Mouse (Mus musculus) cerebellum, adult 2 months (tissue): ENCODE measurements at regions not wholly inside any gene's neighbourhood (a gene's known extent, or its start where the extent isn't known, plus 50 kb on each side); places are given as distances from the start of the nearest gene placed in this dataset.

Experiments used
- DNase-seq, 2 experiments: peaks; one replicate each; pipeline ENCODE4 v3.0.0; 2021
- H3K27ac ChIP-seq: fragments of 200-500 bp; 2 replicates; pipeline ENCODE4 v1.5.1; 2012; ENCODE audit warnings: low read length, control low read depth, inconsistent platforms; ENCODE audit not compliant: insufficient read depth
- H3K27me3 ChIP-seq: fragments of 200-500 bp; 2 replicates; pipeline ENCODE4 v1.6.1; 2012; ENCODE audit warnings: inconsistent platforms, mild to moderate bottlenecking, low read length, moderate library complexity; ENCODE audit not compliant: control insufficient read depth, insufficient read depth
- H3K4me1 ChIP-seq: fragments of 200-500 bp; 2 replicates; pipeline ENCODE4 v1.6.1; 2011; ENCODE audit warnings: low read length; ENCODE audit not compliant: control insufficient read depth, insufficient read depth
- H3K4me3 ChIP-seq: fragments of 200-500 bp; replicated peaks from 2 replicates; pipeline ENCODE3; 2011; ENCODE audit warnings: mild to moderate bottlenecking, low read depth, low read length, control low read depth; ENCODE audit not compliant: insufficient read depth
- CTCF ChIP-seq: fragments of 200-500 bp; IDR thresholded peaks from 2 replicates; pipeline ENCODE4 v1.5.1; 2011; ENCODE audit warnings: low read depth, mild to moderate bottlenecking, control low read depth, low read length, moderate library complexity, borderline replicate concordance; ENCODE audit not compliant: insufficient read depth
- POLR2A ChIP-seq: fragments of 200-500 bp; IDR thresholded peaks from 2 replicates; pipeline ENCODE4 v1.6.1; 2011; ENCODE audit warnings: low read length, control low read depth, borderline replicate concordance; ENCODE audit not compliant: insufficient read depth
- WGBS: fragments of 180-500 bp; shearing (Covaris S2); methylation state at CpG from one replicate; pipeline ENCODE4 v1.1.7; 2018; 5-methylcytosine and 5-hydroxymethylcytosine counted together

GRCm38 (mm10) chr7:69398299-69398698 is 649.3 kb upstream of the Arrdc4 start:
- Histone ChIP-seq H3K4me3 (no peak overlapping the region), H3K27me3 (no peaks in the 10 kb centered on the region), H3K4me1 (no peaks in the 10 kb centered on the region), H3K27ac (no peak overlapping the region)
- TF ChIP-seq POLR2A (no peak), CTCF (no peak)
- DNase-seq: no peak
- WGBS: 14% methylated on average over 4 of the region's 4 CpGs

DNA sequence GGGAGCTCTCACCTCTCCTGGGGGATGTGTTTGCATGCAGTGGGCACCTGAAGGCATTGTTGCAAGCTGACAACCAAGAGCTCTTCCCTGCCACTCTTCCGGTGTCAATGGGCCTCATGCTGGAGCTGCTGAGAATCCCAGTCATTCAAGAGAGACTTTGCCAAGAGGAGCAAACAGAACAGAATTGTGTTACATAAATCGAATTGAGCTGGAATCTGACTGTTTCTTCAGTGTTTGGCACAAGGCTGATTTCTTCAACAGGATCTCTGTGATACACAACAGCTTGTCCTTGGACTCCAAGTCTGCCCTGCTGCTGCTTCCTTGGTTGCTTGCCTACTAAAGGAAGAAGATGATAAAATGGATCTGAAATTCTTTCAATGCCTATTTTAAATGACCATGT is 647.8 kb upstream of the Arrdc4 start:
- H3K4me1 ChIP-seq: no peaks in the 10 kb centered on the region
- TF ChIP-seq POLR2A (no peak), CTCF (no peak)
- H3K4me3 ChIP-seq: no peak overlapping the region
- DNase-seq: peak in 1 of 2 experiments; percentile 1
- 21% methylated on average over 2 of the region's 2 CpGs for WGBS
- H3K27ac ChIP-seq: no peak overlapping the region
- no peaks in the 10 kb centered on the region for H3K27me3 ChIP-seq
